Mouse (Mus musculus): Measurements from ENCODE around the gene Olfr649. TPM values are rescaled to one million over a fixed set of nuclear protein-coding genes. Genes with fewer than 3 reads are reported as not detected.

The Olfr649 gene
- total RNA-seq, 2 experiments from 2014 or later = not detected

Other genes with a start within 250 kb of the Olfr649 start
- not detected for gene Olfr635, start 224.8 kb downstream of the Olfr649 start, total RNA-seq (2021)
- not detected for gene Olfr638, start 197.2 kb downstream of the Olfr649 start, total RNA-seq (2021)
- gene Olfr639, start 178.7 kb downstream of the Olfr649 start, total RNA-seq (2021) = under 1 TPM in 1 of 2 experiments, not detected in 1; 0.08 TPM
- not detected for gene Olfr640, start 170.4 kb downstream of the Olfr649 start, total RNA-seq (2021)
- not detected for gene Olfr641, start 160.5 kb downstream of the Olfr649 start, total RNA-seq (2021)
- not detected for gene Olfr642, start 143.3 kb downstream of the Olfr649 start, total RNA-seq (2021)
- not detected for gene 4930516K23Rik, start 134.5 kb downstream of the Olfr649 start, total RNA-seq (2021)
- not detected for gene Olfr644, start 124.1 kb downstream of the Olfr649 start, total RNA-seq (2021)
- not detected for gene Olfr645, start 110.5 kb downstream of the Olfr649 start, total RNA-seq (2021)
- not detected for gene Olfr646, start 91.1 kb downstream of the Olfr649 start, total RNA-seq (2021)
- not detected for gene Ubqln5, start 66.2 kb downstream of the Olfr649 start, total RNA-seq (2021)
- not detected for gene Olfr643, start 58.6 kb downstream of the Olfr649 start, total RNA-seq (2021)
- not detected for gene Ubqln3, start 52.7 kb downstream of the Olfr649 start, total RNA-seq (2021)
- gene Ubqlnl, start 45.4 kb downstream of the Olfr649 start, total RNA-seq (2021) = not detected
- gene Olfm5, start 31.2 kb downstream of the Olfr649 start, total RNA-seq (2021) = not detected
- under 1 TPM in 1 of 2 experiments, not detected in 1; 0.11 TPM for gene Olfr648, start 12.6 kb downstream of the Olfr649 start, total RNA-seq (2021)
- 1 to 10 TPM; 2.1 to 2.7 TPM for gene Trim6, start 22.8 kb upstream of the Olfr649 start, total RNA-seq (2021)
- 10 to 100 TPM; 11.1 to 11.7 TPM for gene Trim34a, start 48.5 kb upstream of the Olfr649 start, total RNA-seq (2021)
- gene Trim5, start 92.1 kb upstream of the Olfr649 start, total RNA-seq (2021) = 1 to 10 TPM; 6.7 to 7.5 TPM
- gene Trim12a, start 119.5 kb upstream of the Olfr649 start, total RNA-seq (2021) = 10 to 100 TPM; 17.8 to 21.4 TPM
- gene Trim34b, start 133.5 kb upstream of the Olfr649 start, total RNA-seq (2021) = 1 to 10 TPM; 1.0 to 1.2 TPM
- gene Trim12c, start 157.4 kb upstream of the Olfr649 start, total RNA-seq (2021) = 10 to 100 TPM; 15.6 to 15.9 TPM
- gene Trim30b, start 173.9 kb upstream of the Olfr649 start, total RNA-seq (2021) = not detected
- gene Trim30c, start 204.9 kb upstream of the Olfr649 start, total RNA-seq (2021) = under 1 TPM; 0.22 to 0.28 TPM

Measured in adrenal gland, postnatal 4 days (tissue).